ENCODE assay signal across 9 mouse cellular contexts in genomic region chr19:24900581-24901220, GRCm38 (mm10). TPM values are rescaled to one million over a fixed set of nuclear protein-coding genes. Genes with fewer than 3 reads are reported as not detected.
DNase-seq lines count a peak whose midpoint lies in the region; ATAC-seq lines count a peak whose summit lies in the region.
"Had no signal": no experiment of that assay in that cellular context is flagged by ENCODE, and none has a peak within 500 bp of the region (broad histone marks: within the 10 kb centered on the region; RNA-seq: fewer than 3 reads in every experiment).

Foxd4 (minus strand) TSS chr19:24901197.

- WGBS in kidney, embryonic 15.5 days = 1% methylated on average over 23 of the region's 27 CpGs
- 2% methylated on average over 25 of the region's 27 CpGs for WGBS in embryonic facial prominence, embryonic 14.5 days
- under 1% methylated on average over 27 of the region's 27 CpGs for WGBS in intestine, embryonic 14.5 days

- H3K27me3 ChIP-seq in kidney, embryonic 15.5 days = peaks cover 95% of the 10 kb centered on the region
- peaks cover 91% of the 10 kb centered on the region for H3K27me3 ChIP-seq in embryonic facial prominence, embryonic 14.5 days (replicated peaks; ENCODE audit: control insufficient read depth, insufficient read depth, low read length)
- peaks cover 91% of the 10 kb centered on the region for H3K27me3 ChIP-seq in intestine, embryonic 14.5 days (replicated peaks; ENCODE audit: control insufficient read depth, insufficient read depth, low read length)

- DNase-seq in kidney, postnatal 10 days = no peak
- no peak for DNase-seq in embryonic facial prominence, embryonic 14.5 days (ENCODE audit: low spot score)
- DNase-seq in intestine, embryonic 14.5 days (ENCODE audit: low spot score) = peak; percentile 75
- DNase-seq in neural tube, embryonic 10.5 days (ENCODE audit: extremely low spot score, low spot score) = peak; percentile 61
- DNase-seq in ovary, postnatal 36 days (ENCODE audit: low spot score) = no peak
- DNase-seq in cerebellum, postnatal 14 days = no peak
- no peak for DNase-seq in testis, postnatal 10 days (ENCODE audit: low spot score)
- DNase-seq: cerebellum, adult 9-10 months had no signal

- peak; percentile 29; the same call in 1 of the 2 replicates for ATAC-seq in kidney, embryonic 15.5 days (replicated peaks; ENCODE audit: low FRiP score)
- no peak for ATAC-seq in embryonic facial prominence, embryonic 14.5 days (ENCODE audit: low read depth)
- no peak for ATAC-seq in intestine, embryonic 14.5 days (replicated peaks; ENCODE audit: low FRiP score, low TSS enrichment, low read depth)

- H3K4me1 ChIP-seq in kidney, embryonic 15.5 days = peaks cover 34% of the 10 kb centered on the region
- H3K4me1 ChIP-seq in embryonic facial prominence, embryonic 14.5 days (ENCODE audit: control insufficient read depth, insufficient read depth, low read length) = peaks cover 6% of the 10 kb centered on the region; the same call in 1 of the 2 replicates
- peaks cover 12% of the 10 kb centered on the region for H3K4me1 ChIP-seq in intestine, embryonic 14.5 days (replicated peaks; ENCODE audit: control insufficient read depth, insufficient read depth, low read length)

- no peak within 1 kb of the TSS for H3K27ac ChIP-seq in kidney, embryonic 15.5 days
- no peak within 1 kb of the TSS for H3K27ac ChIP-seq in embryonic facial prominence, embryonic 14.5 days (replicated peaks; ENCODE audit: low read depth, low read length)
- no peak within 1 kb of the TSS for H3K27ac ChIP-seq in intestine, embryonic 14.5 days (ENCODE audit: low read depth)

- H3K36me3 ChIP-seq in kidney, embryonic 15.5 days = no peaks in the 10 kb centered on the region
- no peaks in the 10 kb centered on the region for H3K36me3 ChIP-seq in embryonic facial prominence, embryonic 14.5 days (ENCODE audit: control insufficient read depth, insufficient read depth, low read length)
- no peaks in the 10 kb centered on the region for H3K36me3 ChIP-seq in intestine, embryonic 14.5 days (ENCODE audit: control insufficient read depth, insufficient read depth, low read length)

- no peaks in the 10 kb centered on the region for H3K9me3 ChIP-seq in kidney, embryonic 15.5 days (replicated peaks)
- no peaks in the 10 kb centered on the region for H3K9me3 ChIP-seq in embryonic facial prominence, embryonic 14.5 days (ENCODE audit: control insufficient read depth, low read length)
- no peaks in the 10 kb centered on the region for H3K9me3 ChIP-seq in intestine, embryonic 14.5 days (ENCODE audit: control insufficient read depth, low read length)

- H3K9ac ChIP-seq in kidney, embryonic 15.5 days = no peak within 1 kb of the TSS
- no peak within 1 kb of the TSS for H3K9ac ChIP-seq in embryonic facial prominence, embryonic 14.5 days (ENCODE audit: low read depth, low read length)
- no peak within 1 kb of the TSS for H3K9ac ChIP-seq in intestine, embryonic 14.5 days (ENCODE audit: low read length)

- H3K4me2 ChIP-seq in kidney, embryonic 15.5 days = peak within 1 kb of the TSS; percentile 75
- peak within 1 kb of the TSS; percentile 65 for H3K4me2 ChIP-seq in embryonic facial prominence, embryonic 14.5 days (ENCODE audit: low read depth, low read length)
- peak within 1 kb of the TSS; percentile 53 for H3K4me2 ChIP-seq in intestine, embryonic 14.5 days (ENCODE audit: low read length)

- peak within 1 kb of the TSS; percentile 45 for H3K4me3 ChIP-seq in kidney, embryonic 15.5 days (replicated peaks)
- peak within 1 kb of the TSS; percentile 41 for H3K4me3 ChIP-seq in embryonic facial prominence, embryonic 14.5 days (ENCODE audit: low read depth, low read length)
- H3K4me3 ChIP-seq in intestine, embryonic 14.5 days (ENCODE audit: low read depth, low read length) = peak within 1 kb of the TSS; percentile 31

RNA-seq across cellular contexts. Expression of gene Foxd4, which starts in this region (rescaled TPM):
- not detected in 2 replicates for polyA plus RNA-seq in kidney, embryonic 15.5 days (2015; fragmentation: Nextera tagmentation; extraction: Ambion mirVana)
- polyA plus RNA-seq in embryonic facial prominence, embryonic 14.5 days (2014; fragmentation: Nextera tagmentation; extraction: Ambion mirVana) = not detected in 2 replicates
- polyA plus RNA-seq in intestine, embryonic 14.5 days (2014; fragmentation: Nextera tagmentation; extraction: Ambion mirVana) = not detected in 2 replicates

Comparison
In these comparisons a context has a peak if more than half of its experiments do, and no peak if none do; other contexts are left out.
1. Peak in ATAC-seq, H3K4me3 ChIP-seq and H3K4me2 ChIP-seq in kidney, embryonic 15.5 days; RNA of the gene not detected or under 1 TPM.
2. Peak in DNase-seq, H3K4me3 ChIP-seq and H3K4me2 ChIP-seq in intestine, embryonic 14.5 days; RNA of the gene not detected or under 1 TPM.